Mouse (Mus musculus) forebrain, embryonic 15.5 days (tissue): ENCODE data around the gene Pitpna. TPM values are rescaled to one million over a fixed set of nuclear protein-coding genes. Genes with fewer than 3 reads are reported as not detected.
A peak's percentile ranks its signal among the peaks of the same experiment; 100 is the strongest.

Experiments used
- ATAC-seq: fragments of 200-750 bp; cut with Nextera tagmentation; replicated peaks from 2 replicates; pipeline ENCODE4 v1.8.0; 2017; ENCODE audit warnings: mild to moderate bottlenecking, moderate TSS enrichment, moderate library complexity
- H3K27ac ChIP-seq: fragments of 300-500 bp; sonication (generic); replicated peaks from 2 replicates; pipeline ENCODE4 v1.5.1; 2015; ENCODE audit warnings: mild to moderate bottlenecking, inconsistent platforms
- H3K27me3 ChIP-seq: fragments of 300-500 bp; sonication (generic); 2 replicates; pipeline ENCODE4 v1.6.1; 2015; ENCODE audit warnings: inconsistent platforms
- H3K36me3 ChIP-seq: fragments of 300-500 bp; sonication (generic); 2 replicates; pipeline ENCODE4 v1.6.1; 2015; ENCODE audit warnings: mild to moderate bottlenecking, inconsistent platforms
- H3K4me1 ChIP-seq: fragments of 300-500 bp; sonication (generic); 2 replicates; pipeline ENCODE4 v1.6.1; 2015; ENCODE audit warnings: inconsistent platforms
- H3K4me2 ChIP-seq: fragments of 300-500 bp; sonication (generic); replicated peaks from 2 replicates; pipeline ENCODE4 v1.6.1; 2015; ENCODE audit warnings: mild to moderate bottlenecking, inconsistent platforms
- H3K4me3 ChIP-seq: fragments of 300-500 bp; sonication (generic); 2 replicates; pipeline ENCODE4 v1.5.1; 2015; ENCODE audit warnings: mild to moderate bottlenecking, inconsistent platforms
- H3K9ac ChIP-seq: fragments of 300-500 bp; sonication (generic); replicated peaks from 2 replicates; pipeline ENCODE4 v1.6.1; 2015; ENCODE audit warnings: mild to moderate bottlenecking, inconsistent platforms
- H3K9me3 ChIP-seq: fragments of 300-500 bp; sonication (generic); 2 replicates; pipeline ENCODE4 v1.6.1; 2016; ENCODE audit warnings: inconsistent platforms
- WGBS: fragments of 180-500 bp; shearing (Covaris S2); methylation state at CpG from one replicate; pipeline ENCODE4 v1.1.7; 2015; ENCODE audit warnings: mixed read lengths; 5-methylcytosine and 5-hydroxymethylcytosine counted together
- polyA plus RNA-seq: library from polyadenylated mRNA; unstranded; fragments of >200 nt; fragmentation: Nextera tagmentation; extraction: Ambion mirVana; gene quantifications from 2 replicates; pipeline ENCODE4 v1.2.1, GENCODE M21; 2015

The Pitpna gene
- polyA plus RNA-seq, 1 experiment from 2014 or later = 97.7 TPM

DNA sequence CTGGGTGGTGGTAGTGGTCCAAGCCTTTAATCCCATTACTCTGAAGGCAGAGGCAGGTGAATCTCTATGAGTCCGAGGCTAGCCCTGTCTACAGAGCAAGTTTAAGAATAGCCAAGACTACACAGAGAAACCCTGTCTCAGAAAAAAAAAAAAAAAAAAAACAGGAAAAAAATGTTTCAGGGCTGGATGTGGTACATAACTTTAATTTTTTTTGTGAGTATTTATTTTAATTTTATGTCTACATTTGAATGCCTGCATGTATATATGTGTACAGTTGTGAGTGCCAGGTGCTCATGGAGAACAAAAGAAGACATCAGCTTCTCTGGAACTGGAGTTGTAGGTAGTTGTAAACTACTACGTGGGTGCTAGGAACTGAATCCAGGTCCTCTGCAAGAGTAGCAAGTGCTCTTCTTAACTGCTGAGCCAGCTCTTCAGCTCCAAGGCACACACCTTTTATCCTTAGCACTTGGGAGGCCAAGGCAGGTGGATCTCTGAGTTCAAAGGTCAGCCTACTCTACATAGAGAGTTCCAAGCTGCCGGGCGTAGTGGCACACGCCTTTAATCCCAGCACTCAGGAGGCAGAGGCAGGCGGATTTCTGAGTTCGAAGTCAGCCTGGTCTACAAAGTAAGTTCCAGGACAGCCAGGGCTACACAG, 6.3 kb upstream of the Pitpna start:
- no peak overlapping the region for H3K4me2 ChIP-seq
- H3K9ac ChIP-seq = no peak overlapping the region
- no peaks in the 10 kb centered on the region for H3K36me3 ChIP-seq
- no peak for ATAC-seq
- WGBS = 95% methylated on average over 7 of the region's 7 CpGs
- no peaks in the 10 kb centered on the region for H3K9me3 ChIP-seq
- H3K27me3 ChIP-seq = no peaks in the 10 kb centered on the region
- H3K4me3 ChIP-seq = no peak overlapping the region
- no peak overlapping the region for H3K27ac ChIP-seq
- H3K4me1 ChIP-seq = no peaks in the 10 kb centered on the region

DNA sequence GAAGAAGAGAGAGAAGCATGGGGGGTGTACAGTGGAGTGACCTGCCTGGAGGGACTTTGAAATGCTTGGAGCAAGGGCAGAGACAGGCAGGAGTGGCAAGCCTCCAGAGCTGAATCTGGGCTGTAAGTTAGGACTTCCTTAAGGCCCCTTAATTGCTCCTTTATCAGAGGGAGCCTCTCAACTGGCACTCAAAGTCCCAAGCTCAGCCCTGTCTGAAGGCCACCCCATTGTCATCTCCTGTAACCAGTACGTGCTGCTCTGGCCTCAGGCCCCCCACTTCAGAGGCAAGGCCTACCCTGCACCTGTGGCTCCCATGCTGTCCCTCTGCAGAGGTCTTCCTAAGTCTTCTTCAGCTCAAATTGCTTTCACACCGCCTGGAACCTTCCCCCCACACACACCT, 4.4 kb upstream of the Pitpna start:
- ATAC-seq = no peak
- WGBS = 74% methylated on average over 2 of the region's 2 CpGs

DNA sequence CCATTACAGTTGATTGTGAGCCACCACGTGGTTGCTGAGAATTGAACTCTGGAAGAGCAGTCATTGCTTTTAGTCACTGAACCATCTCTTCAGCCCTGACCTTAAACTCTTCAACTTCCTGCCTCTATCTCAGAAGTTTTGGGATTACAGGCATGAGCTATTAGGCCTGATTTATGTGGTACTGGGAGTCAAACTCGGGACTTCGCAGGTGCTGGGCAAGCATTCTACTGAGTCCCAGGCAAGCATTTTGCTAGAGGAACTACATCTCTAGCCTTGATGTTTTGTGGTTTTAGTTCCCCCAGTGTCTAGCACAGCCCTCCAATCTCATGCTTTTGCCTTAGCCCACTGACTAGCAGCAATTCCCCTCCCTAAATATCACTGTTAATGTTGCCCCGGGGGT, 2.8 kb upstream of the Pitpna start:
- peaks cover 20% of the 10 kb centered on the region for H3K4me1 ChIP-seq
- no peak for ATAC-seq
- no peaks in the 10 kb centered on the region for H3K9me3 ChIP-seq
- H3K9ac ChIP-seq = no peak overlapping the region
- no peak overlapping the region for H3K4me3 ChIP-seq
- H3K4me2 ChIP-seq = no peak overlapping the region
- no peak overlapping the region for H3K27ac ChIP-seq
- no peaks in the 10 kb centered on the region for H3K27me3 ChIP-seq
- 84% methylated on average over 4 of the region's 4 CpGs for WGBS
- H3K36me3 ChIP-seq = no peaks in the 10 kb centered on the region

More for the DNA sequence above, 4.4 kb upstream of the Pitpna start:
- no peak overlapping the region for H3K4me3 ChIP-seq
- peaks cover 5% of the 10 kb centered on the region for H3K4me1 ChIP-seq
- H3K4me2 ChIP-seq = no peak overlapping the region
- H3K27me3 ChIP-seq = no peaks in the 10 kb centered on the region
- H3K27ac ChIP-seq = no peak overlapping the region
- no peaks in the 10 kb centered on the region for H3K9me3 ChIP-seq
- no peak overlapping the region for H3K9ac ChIP-seq
- H3K36me3 ChIP-seq = no peaks in the 10 kb centered on the region

DNA sequence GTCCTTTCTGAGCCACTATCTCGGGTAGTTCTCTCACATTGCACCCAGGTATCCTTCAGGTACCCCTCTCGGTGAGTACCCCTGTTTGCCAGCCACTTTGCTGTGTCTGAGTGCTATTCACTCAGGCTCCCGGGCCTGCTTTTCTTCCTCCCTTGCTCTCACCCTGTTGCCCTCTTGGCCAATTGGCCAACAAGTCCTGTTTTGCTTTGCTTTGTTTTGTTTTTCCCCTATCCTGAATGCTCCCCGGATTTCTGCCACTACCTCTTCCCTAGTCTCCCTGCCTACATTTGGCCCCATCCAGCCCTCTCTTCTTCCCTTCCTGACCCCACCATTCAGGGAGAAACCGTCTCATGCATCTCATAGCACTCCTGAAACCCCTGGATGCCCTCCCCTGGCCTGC, 1.9 kb upstream of the Pitpna start:
- ATAC-seq = no peak
- Histone ChIP-seq H3K27me3 (no peaks in the 10 kb centered on the region), H3K4me2 (no peak overlapping the region), H3K4me3 (no peak overlapping the region), H3K9me3 (no peaks in the 10 kb centered on the region), H3K4me1 (peaks cover 25% of the 10 kb centered on the region), H3K27ac (no peak overlapping the region), H3K9ac (no peak overlapping the region), H3K36me3 (no peaks in the 10 kb centered on the region)
- WGBS = 77% methylated on average over 5 of the region's 5 CpGs

DNA sequence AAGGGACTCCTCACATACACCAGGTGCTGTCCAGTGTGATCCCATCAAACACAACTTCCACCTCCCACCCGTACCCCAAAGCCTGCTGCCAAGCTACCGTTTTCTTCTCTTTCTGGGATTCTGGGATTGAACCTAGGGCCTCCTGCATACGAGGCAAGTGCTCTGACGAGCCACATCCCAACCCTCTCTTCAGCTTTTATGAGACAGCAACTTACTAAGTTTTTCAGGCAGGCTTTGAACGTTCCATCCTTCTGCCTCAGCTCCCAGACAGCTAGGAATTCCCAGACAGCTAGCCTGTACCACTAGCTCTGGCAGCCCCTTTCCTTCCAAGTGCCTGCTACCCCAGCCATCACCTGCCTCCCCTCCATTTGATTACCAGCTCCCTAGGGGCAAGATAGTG, 934 bp upstream of the Pitpna start:
- Histone ChIP-seq H3K27ac (no peak overlapping the region), H3K4me1 (peaks cover 25% of the 10 kb centered on the region), H3K4me2 (no peak overlapping the region), H3K9ac (0 out of 2 replicates have a peak overlapping the region, but pooled peaks have one; percentile 94), H3K9me3 (no peaks in the 10 kb centered on the region), H3K27me3 (no peaks in the 10 kb centered on the region), H3K4me3 (no peak overlapping the region), H3K36me3 (no peaks in the 10 kb centered on the region)
- ATAC-seq = no peak
- 85% methylated on average over 5 of the region's 5 CpGs for WGBS

DNA sequence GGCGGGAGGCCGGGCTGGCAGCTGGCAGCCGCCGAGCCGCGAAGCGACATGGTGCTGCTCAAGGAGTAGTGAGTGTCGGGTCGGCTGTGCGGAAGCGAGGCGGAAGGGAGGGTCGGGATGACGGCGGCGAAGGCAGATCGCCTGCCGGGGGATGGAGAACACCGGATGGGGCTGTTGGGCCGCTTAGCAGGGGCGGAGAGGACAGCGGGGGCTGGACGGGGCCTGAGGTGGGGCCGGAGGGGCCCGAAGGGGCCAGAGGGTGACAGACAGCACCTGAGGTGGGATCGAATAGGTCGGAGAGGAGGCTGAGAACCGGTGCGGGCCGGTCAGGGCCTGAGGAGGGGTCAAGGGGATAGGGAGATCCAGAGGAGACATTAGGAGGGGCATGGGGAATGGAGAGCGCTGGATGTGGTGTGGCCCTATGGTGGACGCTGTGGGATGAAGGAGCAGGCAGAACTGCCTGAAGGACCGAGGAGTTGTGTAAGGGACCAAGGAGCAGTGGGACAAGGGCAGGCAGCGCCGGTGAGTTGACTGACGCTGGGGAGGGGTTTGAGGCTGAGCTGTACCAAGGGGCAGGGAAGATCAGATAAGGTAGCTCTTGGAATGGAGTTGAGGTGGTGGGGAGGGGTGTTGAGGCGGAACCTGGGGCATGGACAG, 516 bp downstream of the Pitpna start:
- H3K4me3 ChIP-seq = peak overlapping the region; percentile 96
- peaks cover 25% of the 10 kb centered on the region for H3K4me1 ChIP-seq
- peak overlapping the region; percentile 86 for H3K27ac ChIP-seq
- WGBS = 1% methylated on average over 37 of the region's 37 CpGs
- H3K9me3 ChIP-seq = no peaks in the 10 kb centered on the region
- H3K36me3 ChIP-seq = peaks cover 8% of the 10 kb centered on the region
- peak overlapping the region; percentile 94 for H3K9ac ChIP-seq
- no peaks in the 10 kb centered on the region for H3K27me3 ChIP-seq
- ATAC-seq = peak; percentile 86
- H3K4me2 ChIP-seq = peak overlapping the region; percentile 76

DNA sequence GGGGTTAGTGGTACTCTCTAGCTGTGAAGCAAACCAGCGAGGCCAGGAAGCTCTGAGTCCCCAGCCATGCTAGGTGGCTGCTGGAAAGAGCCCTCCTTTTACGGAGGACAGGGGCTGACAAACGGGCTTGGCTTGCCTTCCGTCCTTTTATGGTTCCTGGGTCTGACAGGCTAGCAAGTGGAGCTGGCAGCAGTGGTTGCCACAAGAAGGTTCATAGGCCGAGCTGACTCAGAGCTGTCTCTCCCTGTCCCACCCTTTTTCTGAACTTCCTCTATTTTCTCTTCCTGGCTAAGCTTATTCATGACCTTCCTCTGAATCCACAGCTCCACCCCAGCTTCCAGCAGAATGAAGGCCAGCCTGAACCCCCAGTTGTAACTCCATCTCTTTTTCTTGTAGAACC, 4.7 kb downstream of the Pitpna start:
- ATAC-seq = no peak
- Histone ChIP-seq H3K36me3 (peaks cover 25% of the 10 kb centered on the region), H3K4me3 (no peak overlapping the region), H3K9me3 (no peaks in the 10 kb centered on the region), H3K4me1 (peaks cover 21% of the 10 kb centered on the region), H3K4me2 (no peak overlapping the region), H3K27me3 (no peaks in the 10 kb centered on the region), H3K27ac (no peak overlapping the region), H3K9ac (no peak overlapping the region)
- WGBS = 91% methylated on average over 5 of the region's 5 CpGs

DNA sequence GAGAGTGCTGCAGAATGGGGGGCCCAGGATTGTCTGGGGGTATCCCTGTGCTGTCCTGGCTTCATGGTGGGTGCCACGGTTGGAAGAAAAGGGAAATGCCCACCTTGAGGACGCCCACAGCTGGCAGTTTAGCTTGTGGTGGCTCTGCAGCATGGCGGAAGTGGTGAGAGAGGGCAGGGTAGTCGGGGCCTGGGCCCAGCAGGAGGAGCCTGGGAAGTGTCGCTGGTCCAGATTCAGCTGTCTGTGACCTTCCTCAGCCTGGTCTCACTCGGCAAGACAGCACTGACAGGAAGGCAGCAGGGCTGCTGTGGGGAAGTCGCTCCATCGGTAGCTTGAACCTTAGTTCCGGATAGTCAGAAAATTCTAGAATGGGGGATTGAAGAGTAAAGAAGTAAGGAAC, 6.5 kb downstream of the Pitpna start:
- H3K27ac ChIP-seq = no peak overlapping the region
- ATAC-seq = no peak
- WGBS = 90% methylated on average over 9 of the region's 9 CpGs
- no peak overlapping the region for H3K4me2 ChIP-seq
- H3K4me3 ChIP-seq = no peak overlapping the region
- H3K27me3 ChIP-seq = no peaks in the 10 kb centered on the region
- H3K4me1 ChIP-seq = peaks cover 11% of the 10 kb centered on the region
- peaks cover 41% of the 10 kb centered on the region for H3K36me3 ChIP-seq
- no peaks in the 10 kb centered on the region for H3K9me3 ChIP-seq
- no peak overlapping the region for H3K9ac ChIP-seq

DNA sequence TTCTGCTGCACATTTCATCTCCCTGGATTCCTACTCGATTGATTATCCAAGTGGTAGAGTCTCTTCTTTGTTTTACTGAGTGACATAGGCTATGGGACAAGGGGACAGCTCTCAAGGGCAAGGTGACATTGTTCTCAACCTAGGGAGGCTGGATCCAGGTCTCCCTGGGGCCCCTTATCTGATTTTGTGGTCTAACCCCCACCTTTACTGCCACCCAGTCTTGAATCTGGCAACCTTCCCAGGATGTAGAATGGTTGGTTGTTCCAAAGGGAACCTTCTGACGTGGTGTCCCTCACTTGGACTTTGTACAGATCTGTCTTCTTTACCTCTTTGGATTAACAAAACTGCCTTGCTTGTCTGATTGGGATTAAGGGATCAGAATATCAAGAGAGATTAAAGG, 7.5 kb downstream of the Pitpna start:
- WGBS = 62% methylated on average over 2 of the region's 2 CpGs
- no peak overlapping the region for H3K4me2 ChIP-seq
- no peaks in the 10 kb centered on the region for H3K9me3 ChIP-seq
- ATAC-seq = no peak
- no peak overlapping the region for H3K27ac ChIP-seq
- peaks cover 1% of the 10 kb centered on the region; the same call in 1 of the 2 replicates for H3K4me1 ChIP-seq
- H3K36me3 ChIP-seq = peaks cover 47% of the 10 kb centered on the region
- no peak overlapping the region for H3K4me3 ChIP-seq
- H3K27me3 ChIP-seq = no peaks in the 10 kb centered on the region
- H3K9ac ChIP-seq = no peak overlapping the region

DNA sequence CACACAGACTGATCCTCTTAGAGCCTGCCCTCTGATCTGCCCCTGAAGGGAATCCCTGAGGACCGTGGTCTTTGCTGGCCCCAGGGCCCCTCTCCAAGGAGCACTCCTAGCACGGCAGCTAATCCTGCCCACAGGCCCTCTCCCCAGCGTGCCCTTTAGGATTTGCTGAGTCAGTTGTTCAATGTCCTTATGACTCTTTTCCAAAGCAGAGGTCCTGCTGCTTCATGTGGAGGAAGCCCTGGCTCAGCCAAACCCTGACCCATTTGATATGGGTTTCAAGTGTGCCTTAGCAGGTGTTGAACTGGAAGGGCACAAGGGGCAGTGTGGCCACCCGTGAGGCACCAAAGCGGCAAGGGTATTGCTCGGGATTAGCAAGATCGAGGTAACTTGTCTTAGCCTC, 7.9 kb downstream of the Pitpna start:
- H3K9me3 ChIP-seq = no peaks in the 10 kb centered on the region
- no peak for ATAC-seq

DNA sequence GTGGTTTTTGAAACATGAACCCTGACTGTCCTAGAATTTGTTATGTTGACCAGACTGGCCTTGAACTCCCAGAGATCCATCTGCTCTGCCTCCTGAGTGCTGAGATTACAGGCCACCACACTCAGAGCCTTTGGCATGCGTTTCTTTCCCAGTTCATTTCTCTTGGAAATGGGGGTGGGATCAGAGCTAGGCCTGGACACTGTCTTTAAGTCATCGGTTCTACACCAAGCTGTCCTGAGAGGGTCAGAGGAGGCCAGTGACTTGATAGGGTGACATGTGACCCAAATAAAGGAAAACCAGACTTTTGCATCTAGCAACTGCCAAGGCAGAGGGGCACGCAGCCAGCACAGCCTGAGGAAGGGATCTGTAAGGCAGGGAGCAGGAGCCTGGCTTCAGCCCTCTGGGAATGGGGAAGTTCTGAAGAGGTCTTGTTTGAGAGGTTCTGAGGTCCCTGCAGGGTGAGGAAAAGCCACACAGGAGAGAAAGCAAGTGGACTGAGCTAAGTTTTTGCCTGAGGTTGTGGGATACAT, 8.9 kb downstream of the Pitpna start:
- H3K36me3 ChIP-seq = peaks cover 61% of the 10 kb centered on the region
- no peak overlapping the region for H3K4me2 ChIP-seq
- no peak overlapping the region for H3K27ac ChIP-seq
- H3K4me1 ChIP-seq = no peaks in the 10 kb centered on the region
- no peaks in the 10 kb centered on the region for H3K27me3 ChIP-seq
- H3K9ac ChIP-seq = no peak overlapping the region
- no peak for ATAC-seq
- H3K4me3 ChIP-seq = no peak overlapping the region
- 93% methylated on average over 3 of the region's 3 CpGs for WGBS
- no peaks in the 10 kb centered on the region for H3K9me3 ChIP-seq

More for the DNA sequence above, 7.9 kb downstream of the Pitpna start:
- H3K36me3 ChIP-seq = peaks cover 52% of the 10 kb centered on the region
- H3K4me1 ChIP-seq = no peaks in the 10 kb centered on the region
- H3K9ac ChIP-seq = no peak overlapping the region
- no peaks in the 10 kb centered on the region for H3K27me3 ChIP-seq
- no peak overlapping the region for H3K4me2 ChIP-seq
- H3K27ac ChIP-seq = no peak overlapping the region
- WGBS = 60% methylated on average over 7 of the region's 7 CpGs
- H3K4me3 ChIP-seq = no peak overlapping the region

DNA sequence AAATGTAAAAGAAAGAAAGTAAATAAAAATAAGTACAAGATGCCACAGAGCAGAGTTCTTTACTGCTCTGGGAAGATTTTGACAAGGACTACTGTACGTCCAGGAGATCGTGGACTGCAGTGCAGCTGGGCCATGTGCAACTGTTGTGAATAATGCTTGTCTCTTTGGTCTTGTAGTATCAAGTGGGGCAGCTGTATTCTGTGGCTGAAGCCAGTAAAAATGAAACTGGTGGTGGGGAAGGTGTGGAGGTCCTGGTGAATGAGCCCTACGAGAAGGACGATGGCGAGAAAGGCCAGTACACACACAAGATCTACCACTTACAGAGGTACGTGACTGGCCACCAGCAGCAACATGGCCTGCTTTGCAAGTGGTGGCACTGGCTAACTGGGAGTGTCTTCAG, 10.1 kb downstream of the Pitpna start:
- no peak overlapping the region for H3K9ac ChIP-seq
- no peak overlapping the region for H3K27ac ChIP-seq
- no peak for ATAC-seq
- 93% methylated on average over 6 of the region's 6 CpGs for WGBS
- H3K36me3 ChIP-seq = peaks cover 69% of the 10 kb centered on the region
- H3K9me3 ChIP-seq = no peaks in the 10 kb centered on the region
- no peak overlapping the region for H3K4me2 ChIP-seq
- no peak overlapping the region for H3K4me3 ChIP-seq
- H3K4me1 ChIP-seq = no peaks in the 10 kb centered on the region
- no peaks in the 10 kb centered on the region for H3K27me3 ChIP-seq
